20 mouse cellular contexts compared by ENCODE assay signal in the genomic region with DNA sequence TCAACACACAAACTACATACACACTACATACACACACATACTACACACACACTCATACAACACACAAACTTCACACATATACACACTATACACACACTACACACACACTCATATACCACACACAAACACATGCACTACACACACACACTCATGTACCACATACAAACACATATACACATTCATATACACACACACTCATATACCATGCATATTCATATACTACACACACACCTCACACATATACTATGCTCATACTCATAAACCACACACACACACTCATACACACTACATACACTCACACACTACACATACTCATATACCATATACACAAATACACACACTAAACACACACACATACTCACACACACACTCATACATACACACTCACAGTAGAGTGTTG. TPM values are rescaled to one million over a fixed set of nuclear protein-coding genes. Genes with fewer than 3 reads are reported as not detected.
A peak's percentile ranks its signal among the peaks of the same experiment; 100 is the strongest.
DNase-seq lines count a peak whose midpoint lies in the region; ATAC-seq and TF ChIP-seq lines count a peak whose summit lies in the region.
"Had no signal": no experiment of that assay in that cellular context is flagged by ENCODE, and none has a peak within 500 bp of the region (broad histone marks: within the 10 kb centered on the region; RNA-seq: fewer than 3 reads in every experiment).

No protein-coding gene starts in this region.

- no peaks in the 10 kb centered on the region for H3K27me3 ChIP-seq in embryonic facial prominence, embryonic 11.5 days (ENCODE audit: control insufficient read depth, insufficient read depth, low read length)
- no peaks in the 10 kb centered on the region for H3K27me3 ChIP-seq in embryonic facial prominence, embryonic 10.5 days (replicated peaks; ENCODE audit: low read depth, poor library complexity, severe bottlenecking)
- no peaks in the 10 kb centered on the region for H3K27me3 ChIP-seq in midbrain, postnatal 0 days (ENCODE audit: insufficient read depth, low read length)
- H3K27me3 ChIP-seq in midbrain, embryonic 13.5 days: no peaks in the 10 kb centered on the region
- H3K27me3 ChIP-seq: forebrain, embryonic 13.5 days; forebrain, embryonic 15.5 days had no signal

- no peak for TF ChIP-seq CTCF in midbrain, postnatal 0 days (IDR thresholded peaks at IDR 0.05)

- no peak overlapping the region for H3K4me3 ChIP-seq in embryonic facial prominence, embryonic 11.5 days (ENCODE audit: low read depth, low read length)
- no peak overlapping the region for H3K4me3 ChIP-seq in embryonic facial prominence, embryonic 10.5 days
- no peak overlapping the region for H3K4me3 ChIP-seq in midbrain, postnatal 0 days (ENCODE audit: low read depth, low read length)
- no peak overlapping the region for H3K4me3 ChIP-seq in midbrain, embryonic 13.5 days (replicated peaks)
- H3K4me3 ChIP-seq: forebrain, embryonic 13.5 days; forebrain, embryonic 15.5 days had no signal

- H3K36me3 ChIP-seq in embryonic facial prominence, embryonic 11.5 days (replicated peaks; ENCODE audit: control insufficient read depth, insufficient read depth, low read depth, low read length): no peaks in the 10 kb centered on the region
- H3K36me3 ChIP-seq in embryonic facial prominence, embryonic 10.5 days (replicated peaks): no peaks in the 10 kb centered on the region
- no peaks in the 10 kb centered on the region for H3K36me3 ChIP-seq in midbrain, postnatal 0 days (ENCODE audit: insufficient read depth, low read length)
- no peaks in the 10 kb centered on the region for H3K36me3 ChIP-seq in midbrain, embryonic 13.5 days
- H3K36me3 ChIP-seq: forebrain, embryonic 15.5 days had no signal

- H3K27ac ChIP-seq in embryonic facial prominence, embryonic 11.5 days (replicated peaks; ENCODE audit: low read depth, low read length): no peak overlapping the region
- H3K27ac ChIP-seq in embryonic facial prominence, embryonic 10.5 days (replicated peaks): no peak overlapping the region
- no peak overlapping the region for H3K27ac ChIP-seq in midbrain, postnatal 0 days (ENCODE audit: low read depth, low read length)
- no peak overlapping the region for H3K27ac ChIP-seq in midbrain, embryonic 13.5 days
- H3K27ac ChIP-seq: forebrain, embryonic 13.5 days; forebrain, embryonic 15.5 days had no signal

- H3K9ac ChIP-seq in embryonic facial prominence, embryonic 11.5 days (replicated peaks; ENCODE audit: low read length): no peak overlapping the region
- no peak overlapping the region for H3K9ac ChIP-seq in midbrain, postnatal 0 days (replicated peaks; ENCODE audit: low read length, poor library complexity, severe bottlenecking)
- H3K9ac ChIP-seq in midbrain, embryonic 13.5 days (replicated peaks): no peak overlapping the region
- H3K9ac ChIP-seq: forebrain, embryonic 13.5 days; forebrain, embryonic 15.5 days; forebrain, postnatal 0 days had no signal

- H3K9me3 ChIP-seq in embryonic facial prominence, embryonic 11.5 days (replicated peaks; ENCODE audit: control insufficient read depth, low read length): no peaks in the 10 kb centered on the region
- H3K9me3 ChIP-seq in embryonic facial prominence, embryonic 10.5 days: peaks cover 10% of the 10 kb centered on the region; the same call in 1 of the 2 replicates
- H3K9me3 ChIP-seq in midbrain, postnatal 0 days (ENCODE audit: low read length): no peaks in the 10 kb centered on the region
- peaks cover 13% of the 10 kb centered on the region for H3K9me3 ChIP-seq in midbrain, embryonic 13.5 days

- DNase-seq in embryonic facial prominence, embryonic 11.5 days (ENCODE audit: low spot score): no peak
- no peak for DNase-seq in embryonic facial prominence, embryonic 10.5 days (ENCODE audit: low spot score)
- no peak for DNase-seq in midbrain, postnatal 0 days (ENCODE audit: low spot score)
- no peak for DNase-seq in kidney, adult 18-20 months
- DNase-seq: adrenal gland, adult 2 months; adrenal gland, postnatal 10 days; adrenal gland, postnatal 25 days; B cell, adult 2 months; cerebellum, adult 11 months; cerebellum, adult 18-20 months; cerebellum, adult 8-10 months; cerebellum, adult 9-11 months; cerebellum, postnatal 14 days; cerebellum, postnatal 36 days; embryo, embryonic 11 days; forebrain, postnatal 0 days had no signal

- H3K4me2 ChIP-seq in embryonic facial prominence, embryonic 11.5 days (ENCODE audit: low read depth, low read length): no peak overlapping the region
- no peak overlapping the region for H3K4me2 ChIP-seq in midbrain, postnatal 0 days (ENCODE audit: low read depth, low read length, poor library complexity, severe bottlenecking)
- H3K4me2 ChIP-seq in midbrain, embryonic 13.5 days (replicated peaks): no peak overlapping the region
- H3K4me2 ChIP-seq: forebrain, embryonic 13.5 days; forebrain, embryonic 15.5 days had no signal

- ATAC-seq in embryonic facial prominence, embryonic 11.5 days (replicated peaks; ENCODE audit: insufficient number of reproducible peaks, low FRiP score, low TSS enrichment, low read depth): peak; percentile 56; the same call in 1 of the 2 replicates
- ATAC-seq in midbrain, postnatal 0 days (ENCODE audit: low FRiP score): peak; percentile 31
- no peak for ATAC-seq in midbrain, embryonic 13.5 days
- ATAC-seq: CD4-positive, CD25-positive, alpha-beta regulatory T cell, adult 4 months; forebrain, embryonic 13.5 days; forebrain, embryonic 15.5 days; forebrain, postnatal 0 days had no signal

- no peaks in the 10 kb centered on the region for H3K4me1 ChIP-seq in embryonic facial prominence, embryonic 11.5 days (ENCODE audit: control insufficient read depth, insufficient read depth, low read length)
- H3K4me1 ChIP-seq in embryonic facial prominence, embryonic 10.5 days: peaks cover 6% of the 10 kb centered on the region
- H3K4me1 ChIP-seq in midbrain, postnatal 0 days (ENCODE audit: insufficient read depth, low read length): no peaks in the 10 kb centered on the region
- no peaks in the 10 kb centered on the region for H3K4me1 ChIP-seq in midbrain, embryonic 13.5 days (replicated peaks)
- H3K4me1 ChIP-seq: forebrain, embryonic 13.5 days; forebrain, embryonic 15.5 days had no signal

RNA-seq across cellular contexts. Expression of a gene that starts 27.3 kb away (rescaled TPM):
- 75.6 and 85.0 TPM in 2 replicates for polyA plus RNA-seq in embryonic facial prominence, embryonic 11.5 days (2014; fragmentation: Nextera tagmentation; extraction: Ambion mirVana)
- polyA plus RNA-seq in embryonic facial prominence, embryonic 10.5 days (2016; fragmentation: Nextera tagmentation; extraction: Ambion mirVana): 75.4 and 79.5 TPM in 2 replicates
- total RNA-seq in midbrain, postnatal 0 days (2014; rRNA removed): 39.0 and 64.6 TPM in 2 replicates
- polyA plus RNA-seq in midbrain, postnatal 0 days (2015; fragmentation: Nextera tagmentation; extraction: Ambion mirVana): 71.8 and 74.6 TPM in 2 replicates
- 80.6 and 82.0 TPM in 2 replicates for polyA plus RNA-seq in midbrain, embryonic 13.5 days (2015; fragmentation: Nextera tagmentation; extraction: Ambion mirVana)
